Mouse (Mus musculus): ENCODE results near the gene Pgm1. TPM values are rescaled to one million over a fixed set of nuclear protein-coding genes. Genes with fewer than 3 reads are reported as not detected.

The Pgm1 gene
- 104 and 107 TPM in 2 replicates for polyA plus RNA-seq (2012; rRNA removed)

- 2% methylated on average over 23 of the region's 23 CpGs for WGBS
- H3K27me3 ChIP-seq (ENCODE audit: control insufficient read depth, insufficient read depth, low read length): no peaks in the 10 kb centered on the region
- H3K27ac ChIP-seq (ENCODE audit: insufficient read depth, low read length): peak within 1 kb of the TSS; percentile 84
- TF ChIP-seq CTCF (IDR thresholded peaks at IDR 0.05; ENCODE audit: borderline replicate concordance, insufficient read depth, low read depth, low read length) (no peak), POLR2A (IDR thresholded peaks at IDR 0.05; ENCODE audit: borderline replicate concordance, insufficient read depth, low read length) (peak; percentile 83)
- H3K4me3 ChIP-seq (replicated peaks; ENCODE audit: insufficient read depth, low read depth, low read length): peak within 1 kb of the TSS; percentile 87
- peaks cover 17% of the 10 kb centered on the region for H3K4me1 ChIP-seq (ENCODE audit: control insufficient read depth, insufficient read depth, low read length)
- peak in 1 of 2 experiments; percentile 91 for DNase-seq
These were observed at the start of gene Pgm1 for GRCm38 (mm10) chr4:99929149-99929612. Gene Pgm1 (plus strand): TSS chr4:99929414.

GRCm38 (mm10) chr4:99881882-99882281 lies 47.3 kb upstream of the Pgm1 start:
- no peak for DNase-seq
- H3K27ac ChIP-seq (ENCODE audit: insufficient read depth, low read length): no peak overlapping the region

GRCm38 (mm10) chr4:99882405-99882804 lies 46.8 kb upstream of the Pgm1 start:
- H3K4me1 ChIP-seq (ENCODE audit: control insufficient read depth, insufficient read depth, low read length): no peaks in the 10 kb centered on the region
- DNase-seq: no peak
- TF ChIP-seq POLR2A (IDR thresholded peaks at IDR 0.05; ENCODE audit: borderline replicate concordance, insufficient read depth, low read length) (no peak), CTCF (IDR thresholded peaks at IDR 0.05; ENCODE audit: borderline replicate concordance, insufficient read depth, low read depth, low read length) (no peak)
- no peak overlapping the region for H3K4me3 ChIP-seq (replicated peaks; ENCODE audit: insufficient read depth, low read depth, low read length)
- no peak overlapping the region for H3K27ac ChIP-seq (ENCODE audit: insufficient read depth, low read length)
- H3K27me3 ChIP-seq (ENCODE audit: control insufficient read depth, insufficient read depth, low read length): no peaks in the 10 kb centered on the region

More at GRCm38 (mm10) chr4:99881882-99882281, 47.3 kb upstream of the Pgm1 start:
- TF ChIP-seq POLR2A (IDR thresholded peaks at IDR 0.05; ENCODE audit: borderline replicate concordance, insufficient read depth, low read length) (no peak), CTCF (IDR thresholded peaks at IDR 0.05; ENCODE audit: borderline replicate concordance, insufficient read depth, low read depth, low read length) (peak; percentile 46; the same call in 1 of the 2 replicates)
- no peaks in the 10 kb centered on the region for H3K27me3 ChIP-seq (ENCODE audit: control insufficient read depth, insufficient read depth, low read length)
- no peak overlapping the region for H3K4me3 ChIP-seq (replicated peaks; ENCODE audit: insufficient read depth, low read depth, low read length)
- no peaks in the 10 kb centered on the region for H3K4me1 ChIP-seq (ENCODE audit: control insufficient read depth, insufficient read depth, low read length)

- WGBS: 71% methylated on average over 4 of the region's 4 CpGs
- TF ChIP-seq CTCF (IDR thresholded peaks at IDR 0.05; ENCODE audit: borderline replicate concordance, insufficient read depth, low read depth, low read length): no peak
- TF ChIP-seq POLR2A (IDR thresholded peaks at IDR 0.05; ENCODE audit: borderline replicate concordance, insufficient read depth, low read length): no peak
- DNase-seq: no peak
These were observed 15.2 kb upstream of the Pgm1 start for GRCm38 (mm10) chr4:99913894-99914451.

GRCm38 (mm10) chr4:99926380-99926779 lies 2.8 kb upstream of the Pgm1 start:
- Histone ChIP-seq H3K27me3 (ENCODE audit: control insufficient read depth, insufficient read depth, low read length) (no peaks in the 10 kb centered on the region), H3K4me1 (ENCODE audit: control insufficient read depth, insufficient read depth, low read length) (peaks cover 7% of the 10 kb centered on the region), H3K27ac (ENCODE audit: insufficient read depth, low read length) (no peak overlapping the region), H3K4me3 (replicated peaks; ENCODE audit: insufficient read depth, low read depth, low read length) (no peak overlapping the region)
- TF ChIP-seq POLR2A (IDR thresholded peaks at IDR 0.05; ENCODE audit: borderline replicate concordance, insufficient read depth, low read length) (no peak), CTCF (IDR thresholded peaks at IDR 0.05; ENCODE audit: borderline replicate concordance, insufficient read depth, low read depth, low read length) (no peak)
- WGBS: 92% methylated on average over 4 of the region's 4 CpGs
- no peak for DNase-seq

More at GRCm38 (mm10) chr4:99913894-99914451, 15.2 kb upstream of the Pgm1 start:
- H3K27me3 ChIP-seq (ENCODE audit: control insufficient read depth, insufficient read depth, low read length): no peaks in the 10 kb centered on the region
- no peak overlapping the region for H3K27ac ChIP-seq (ENCODE audit: insufficient read depth, low read length)
- no peak overlapping the region for H3K4me3 ChIP-seq (replicated peaks; ENCODE audit: insufficient read depth, low read depth, low read length)
- H3K4me1 ChIP-seq (ENCODE audit: control insufficient read depth, insufficient read depth, low read length): no peaks in the 10 kb centered on the region

GRCm38 (mm10) chr4:99928521-99928920 lies 693 bp upstream of the Pgm1 start:
- peaks cover 14% of the 10 kb centered on the region for H3K4me1 ChIP-seq (ENCODE audit: control insufficient read depth, insufficient read depth, low read length)
- WGBS: 86% methylated on average over 6 of the region's 6 CpGs
- no peak overlapping the region for H3K27ac ChIP-seq (ENCODE audit: insufficient read depth, low read length)
- peak overlapping the region; percentile 87 for H3K4me3 ChIP-seq (replicated peaks; ENCODE audit: insufficient read depth, low read depth, low read length)
- DNase-seq: no peak
- TF ChIP-seq POLR2A (IDR thresholded peaks at IDR 0.05; ENCODE audit: borderline replicate concordance, insufficient read depth, low read length) (no peak), CTCF (IDR thresholded peaks at IDR 0.05; ENCODE audit: borderline replicate concordance, insufficient read depth, low read depth, low read length) (no peak)
- no peaks in the 10 kb centered on the region for H3K27me3 ChIP-seq (ENCODE audit: control insufficient read depth, insufficient read depth, low read length)

- peak within 1 kb of the TSS; percentile 84 for H3K27ac ChIP-seq (ENCODE audit: insufficient read depth, low read length)
- WGBS: under 1% methylated on average over 57 of the region's 57 CpGs
- no peaks in the 10 kb centered on the region for H3K27me3 ChIP-seq (ENCODE audit: control insufficient read depth, insufficient read depth, low read length)
- DNase-seq: peak; percentile 85 to 89
- TF ChIP-seq POLR2A (IDR thresholded peaks at IDR 0.05; ENCODE audit: borderline replicate concordance, insufficient read depth, low read length) (no peak), CTCF (IDR thresholded peaks at IDR 0.05; ENCODE audit: borderline replicate concordance, insufficient read depth, low read depth, low read length) (no peak)
- peak within 1 kb of the TSS; percentile 87 for H3K4me3 ChIP-seq (replicated peaks; ENCODE audit: insufficient read depth, low read depth, low read length)
- peaks cover 17% of the 10 kb centered on the region for H3K4me1 ChIP-seq (ENCODE audit: control insufficient read depth, insufficient read depth, low read length)
These were observed 651 bp downstream of the Pgm1 start, which contains the start of gene Itgb3bp for GRCm38 (mm10) chr4:99929613-99930517. Gene Itgb3bp (minus strand): TSS chr4:99929813.
